Mouse (Mus musculus) heart, adult 18-20 months (tissue): ENCODE results near the gene Sgta. TPM values are rescaled to one million over a fixed set of nuclear protein-coding genes. Genes with fewer than 3 reads are reported as not detected.
"Not testable (repeated sequence)": the region's sequence is repeated elsewhere in the genome, so short reads cannot be mapped to it uniquely, and the experiment has no call there.

Source experiments
- DNase-seq, 2 experiments: peaks; one replicate each; pipeline ENCODE4 v3.0.0; 2021 to 2022; ENCODE audit warnings: mixed read lengths in 1 of 2
- long read RNA-seq, 2 experiments: library from polyadenylated mRNA; stranded (forward); transcript quantifications; one replicate each; pipeline ENCODE4 v2.0.0; 2021
- total RNA-seq, 2 experiments: library from RNA; stranded (reverse); gene quantifications; 2 replicates each; pipeline ENCODE4 v1.2.3; 2021

The Sgta gene
- 100 to 1,000 TPM in 1 of 2 experiments, 10 to 100 TPM in 1; 99.5 to 102 TPM for total RNA-seq
- long read RNA-seq, experiment 1, transcript Sgta-202 (12 exons, 1,964 nt) = major isoform, 151 of 208 reads
- long read RNA-seq, experiment 1, transcript Sgta-201 (12 exons, 1,969 nt) = minor isoform, 24 of 208 reads
- long read RNA-seq, experiment 1, partial matches to known transcripts = 5 of 208 reads
- long read RNA-seq, experiment 1, other reads (novel, unspliced or antisense) = 28 of 208 reads
- long read RNA-seq, experiment 2, transcript Sgta-202 (12 exons, 1,964 nt) = major isoform, 70 of 104 reads
- long read RNA-seq, experiment 2, transcript Sgta-201 (12 exons, 1,969 nt) = minor isoform, 14 of 104 reads
- long read RNA-seq, experiment 2, partial matches to known transcripts = 4 of 104 reads
- long read RNA-seq, experiment 2, other reads (novel, unspliced or antisense) = 16 of 104 reads

- DNase-seq = peak; percentile 99 to 100
These were observed at the start of gene Sgta for GRCm38 (mm10) chr10:81059603-81060543. Gene Sgta (minus strand): TSS chr10:81060181.

GRCm38 (mm10) chr10:81106113-81106721, 46.2 kb upstream of the Sgta start:
- DNase-seq = peak; percentile 84 to 88

- DNase-seq = peak; percentile 98
These were observed 45.7 kb upstream of the Sgta start, which contains the start of gene Map2k2 for GRCm38 (mm10) chr10:81105565-81106112. Gene Map2k2 (plus strand): TSS chr10:81105915.

GRCm38 (mm10) chr10:81094931-81095678, 35.1 kb upstream of the Sgta start:
- DNase-seq = no peak

GRCm38 (mm10) chr10:81092465-81093250, 32.7 kb upstream of the Sgta start:
- peak; percentile 22 to 37 for DNase-seq

GRCm38 (mm10) chr10:81090621-81091020, 30.6 kb upstream of the Sgta start:
- no peak for DNase-seq

GRCm38 (mm10) chr10:81089216-81089615, 29.2 kb upstream of the Sgta start:
- no peak for DNase-seq

GRCm38 (mm10) chr10:81087021-81087420, 27.0 kb upstream of the Sgta start:
- peak in 1 of 2 experiments; percentile 22 for DNase-seq

- DNase-seq = peak; percentile 64 to 85
These were observed 22.4 kb upstream of the Sgta start for GRCm38 (mm10) chr10:81082168-81082960.

GRCm38 (mm10) chr10:81080008-81080655, 20.2 kb upstream of the Sgta start:
- no peak for DNase-seq

- DNase-seq = no peak
These were observed 17.9 kb upstream of the Sgta start for GRCm38 (mm10) chr10:81077916-81078315.

GRCm38 (mm10) chr10:81076356-81076755, 16.4 kb upstream of the Sgta start:
- DNase-seq = no peak

GRCm38 (mm10) chr10:81075734-81076133, 15.8 kb upstream of the Sgta start:
- DNase-seq = no peak

GRCm38 (mm10) chr10:81073464-81073863, 13.5 kb upstream of the Sgta start:
- no peak for DNase-seq

- DNase-seq = no peak
These were observed 12.3 kb upstream of the Sgta start for GRCm38 (mm10) chr10:81072290-81072689.

- peak; percentile 97 to 99 for DNase-seq
These were observed 9.9 kb upstream of the Sgta start, which contains the start of gene Thop1 for GRCm38 (mm10) chr10:81069836-81070235. Gene Thop1 (plus strand): TSS chr10:81070035.

GRCm38 (mm10) chr10:81068706-81069105, 8.7 kb upstream of the Sgta start:
- no peak for DNase-seq

GRCm38 (mm10) chr10:81064519-81064918, 4.5 kb upstream of the Sgta start:
- DNase-seq = not testable (repeated sequence)

GRCm38 (mm10) chr10:81062710-81063109, 2.7 kb upstream of the Sgta start:
- no peak for DNase-seq
